Mouse (Mus musculus) limb, embryonic 15.5 days (tissue): ENCODE measurements around the gene Gm11213. TPM values are rescaled to one million over a fixed set of nuclear protein-coding genes. Genes with fewer than 3 reads are reported as not detected.

Source experiments
- ATAC-seq: fragments of 200-750 bp; cut with Nextera tagmentation; 2 replicates; pipeline ENCODE4 v1.8.0; 2017; ENCODE audit warnings: low read depth, moderate TSS enrichment; ENCODE audit not compliant: insufficient number of reproducible peaks, low FRiP score, low TSS enrichment
- H3K27ac ChIP-seq: fragments of 300-500 bp; sonication (generic); 2 replicates; pipeline ENCODE4 v1.5.1; 2015; ENCODE audit warnings: moderate library complexity, mild to moderate bottlenecking, inconsistent platforms
- H3K27me3 ChIP-seq: fragments of 300-500 bp; sonication (generic); 2 replicates; pipeline ENCODE4 v1.6.1; 2015; ENCODE audit warnings: inconsistent platforms
- H3K36me3 ChIP-seq: fragments of 300-500 bp; sonication (generic); 2 replicates; pipeline ENCODE4 v1.6.1; 2015; ENCODE audit warnings: inconsistent platforms
- H3K4me1 ChIP-seq: fragments of 300-500 bp; sonication (generic); 2 replicates; pipeline ENCODE4 v1.6.1; 2015; ENCODE audit warnings: inconsistent platforms
- H3K4me2 ChIP-seq: fragments of 300-500 bp; sonication (generic); 2 replicates; pipeline ENCODE4 v1.6.1; 2015; ENCODE audit warnings: mild to moderate bottlenecking, inconsistent platforms
- H3K4me3 ChIP-seq: fragments of 300-500 bp; sonication (generic); 2 replicates; pipeline ENCODE4 v1.5.1; 2015; ENCODE audit warnings: mild to moderate bottlenecking, inconsistent platforms
- H3K9ac ChIP-seq: fragments of 300-500 bp; sonication (generic); 2 replicates; pipeline ENCODE4 v1.6.1; 2015; ENCODE audit warnings: inconsistent platforms
- H3K9me3 ChIP-seq: fragments of 300-500 bp; sonication (generic); 2 replicates; pipeline ENCODE4 v1.6.1; 2016; ENCODE audit warnings: inconsistent platforms
- WGBS: fragments of 180-500 bp; shearing (Covaris S2); methylation state at CpG from one replicate; pipeline ENCODE4 v1.1.7; 2015; 5-methylcytosine and 5-hydroxymethylcytosine counted together
- polyA plus RNA-seq: library from polyadenylated mRNA; unstranded; fragments of >200 nt; fragmentation: Nextera tagmentation; extraction: Ambion mirVana; gene quantifications from 2 replicates; pipeline ENCODE4 v1.2.1, GENCODE M21; 2015

The Gm11213 gene
- not detected in 2 replicates for polyA plus RNA-seq

- Histone ChIP-seq H3K27me3 (no peaks in the 10 kb centered on the region), H3K9me3 (no peaks in the 10 kb centered on the region), H3K4me1 (no peaks in the 10 kb centered on the region), H3K4me2 (no peak within 1 kb of the TSS), H3K4me3 (no peak within 1 kb of the TSS), H3K36me3 (no peaks in the 10 kb centered on the region), H3K9ac (no peak within 1 kb of the TSS), H3K27ac (no peak within 1 kb of the TSS)
- no peak for ATAC-seq
- WGBS: 82% methylated on average over 3 of the region's 3 CpGs
Observed at GRCm38 (mm10) chr4:63604945-63605344, at the start of gene Gm11213. Gene Gm11213, minus strand, starts transcription at chr4:63605261.

- Histone ChIP-seq H3K4me1 (no peaks in the 10 kb centered on the region), H3K27me3 (no peaks in the 10 kb centered on the region), H3K9me3 (no peaks in the 10 kb centered on the region), H3K4me2 (no peak overlapping the region), H3K4me3 (no peak overlapping the region), H3K9ac (no peak overlapping the region), H3K27ac (no peak overlapping the region), H3K36me3 (no peaks in the 10 kb centered on the region)
- WGBS: 65% methylated on average over 1 of the region's 1 CpGs
- no peak for ATAC-seq
Observed at GRCm38 (mm10) chr4:63654381-63654780, 49.3 kb upstream of the Gm11213 start.

GRCm38 (mm10) chr4:63643956-63644726 is 39.1 kb upstream of the Gm11213 start:
- Histone ChIP-seq H3K9me3 (no peaks in the 10 kb centered on the region), H3K27ac (no peak overlapping the region)
- ATAC-seq: no peak

GRCm38 (mm10) chr4:63639842-63640241 is 34.8 kb upstream of the Gm11213 start:
- no peak for ATAC-seq
- H3K4me1 ChIP-seq: no peaks in the 10 kb centered on the region
- H3K4me2 ChIP-seq: no peak overlapping the region
- 75% methylated on average over 2 of the region's 2 CpGs for WGBS
- no peak overlapping the region for H3K9ac ChIP-seq
- H3K36me3 ChIP-seq: no peaks in the 10 kb centered on the region
- no peak overlapping the region for H3K4me3 ChIP-seq
- H3K27ac ChIP-seq: no peak overlapping the region
- H3K9me3 ChIP-seq: no peaks in the 10 kb centered on the region
- no peaks in the 10 kb centered on the region for H3K27me3 ChIP-seq

More at GRCm38 (mm10) chr4:63643956-63644726, 39.1 kb upstream of the Gm11213 start:
- Histone ChIP-seq H3K4me2 (no peak overlapping the region), H3K4me1 (no peaks in the 10 kb centered on the region), H3K27me3 (no peaks in the 10 kb centered on the region), H3K36me3 (no peaks in the 10 kb centered on the region), H3K4me3 (no peak overlapping the region), H3K9ac (no peak overlapping the region)

- H3K27ac ChIP-seq: no peak overlapping the region
- no peak overlapping the region for H3K4me2 ChIP-seq
- no peaks in the 10 kb centered on the region for H3K9me3 ChIP-seq
- ATAC-seq: no peak
- H3K9ac ChIP-seq: no peak overlapping the region
- H3K36me3 ChIP-seq: no peaks in the 10 kb centered on the region
- H3K4me3 ChIP-seq: no peak overlapping the region
- no peaks in the 10 kb centered on the region for H3K4me1 ChIP-seq
- no peaks in the 10 kb centered on the region for H3K27me3 ChIP-seq
- WGBS: 21% methylated on average over 1 of the region's 1 CpGs
Observed at GRCm38 (mm10) chr4:63638603-63639002, 33.5 kb upstream of the Gm11213 start.

GRCm38 (mm10) chr4:63633181-63633580 is 28.1 kb upstream of the Gm11213 start:
- no peak overlapping the region for H3K4me2 ChIP-seq
- WGBS: 77% methylated on average over 2 of the region's 2 CpGs
- no peak overlapping the region for H3K9ac ChIP-seq
- H3K27ac ChIP-seq: no peak overlapping the region
- H3K36me3 ChIP-seq: no peaks in the 10 kb centered on the region
- no peaks in the 10 kb centered on the region for H3K4me1 ChIP-seq
- no peak for ATAC-seq
- H3K27me3 ChIP-seq: no peaks in the 10 kb centered on the region
- H3K9me3 ChIP-seq: no peaks in the 10 kb centered on the region
- H3K4me3 ChIP-seq: no peak overlapping the region

- Histone ChIP-seq H3K36me3 (no peaks in the 10 kb centered on the region), H3K4me1 (no peaks in the 10 kb centered on the region), H3K9ac (no peak overlapping the region), H3K4me2 (no peak overlapping the region), H3K27me3 (no peaks in the 10 kb centered on the region), H3K4me3 (no peak overlapping the region), H3K27ac (no peak overlapping the region), H3K9me3 (no peaks in the 10 kb centered on the region)
- ATAC-seq: no peak
- WGBS: 64% methylated on average over 8 of the region's 8 CpGs
Observed at GRCm38 (mm10) chr4:63627111-63627510, 22.1 kb upstream of the Gm11213 start.

- Histone ChIP-seq H3K4me1 (no peaks in the 10 kb centered on the region), H3K9me3 (no peaks in the 10 kb centered on the region), H3K27ac (no peak overlapping the region), H3K36me3 (no peaks in the 10 kb centered on the region), H3K4me3 (no peak overlapping the region), H3K27me3 (no peaks in the 10 kb centered on the region), H3K4me2 (no peak overlapping the region), H3K9ac (no peak overlapping the region)
- no peak for ATAC-seq
- WGBS: 24% methylated on average over 3 of the region's 3 CpGs
Observed at GRCm38 (mm10) chr4:63625563-63626080, 20.6 kb upstream of the Gm11213 start.

GRCm38 (mm10) chr4:63622378-63622835 is 17.3 kb upstream of the Gm11213 start, which contains the start of gene Tex48:
Gene Tex48, minus strand, starts transcription at chr4:63622428.
- Histone ChIP-seq H3K27ac (no peak within 1 kb of the TSS), H3K4me2 (no peak within 1 kb of the TSS), H3K36me3 (no peaks in the 10 kb centered on the region), H3K4me1 (no peaks in the 10 kb centered on the region), H3K9me3 (no peaks in the 10 kb centered on the region), H3K27me3 (no peaks in the 10 kb centered on the region), H3K9ac (no peak within 1 kb of the TSS), H3K4me3 (no peak within 1 kb of the TSS)
- WGBS: 53% methylated on average over 5 of the region's 5 CpGs
- ATAC-seq: no peak

- Histone ChIP-seq H3K36me3 (no peaks in the 10 kb centered on the region), H3K9ac (no peak overlapping the region), H3K27ac (no peak overlapping the region), H3K9me3 (no peaks in the 10 kb centered on the region), H3K4me2 (no peak overlapping the region), H3K27me3 (no peaks in the 10 kb centered on the region), H3K4me1 (no peaks in the 10 kb centered on the region), H3K4me3 (no peak overlapping the region)
- 78% methylated on average over 2 of the region's 2 CpGs for WGBS
- no peak for ATAC-seq
Observed at GRCm38 (mm10) chr4:63621861-63622260, 16.8 kb upstream of the Gm11213 start.

GRCm38 (mm10) chr4:63608391-63608790 is 3.3 kb upstream of the Gm11213 start:
- ATAC-seq: no peak
- WGBS: 78% methylated on average over 7 of the region's 7 CpGs
- H3K4me2 ChIP-seq: no peak overlapping the region
- no peak overlapping the region for H3K4me3 ChIP-seq
- no peaks in the 10 kb centered on the region for H3K36me3 ChIP-seq
- no peak overlapping the region for H3K27ac ChIP-seq
- H3K4me1 ChIP-seq: no peaks in the 10 kb centered on the region
- no peaks in the 10 kb centered on the region for H3K9me3 ChIP-seq
- H3K9ac ChIP-seq: no peak overlapping the region
- no peaks in the 10 kb centered on the region for H3K27me3 ChIP-seq

- no peak overlapping the region for H3K9ac ChIP-seq
- no peaks in the 10 kb centered on the region for H3K4me1 ChIP-seq
- no peak overlapping the region for H3K4me2 ChIP-seq
Observed at GRCm38 (mm10) chr4:63605968-63606367, 907 bp upstream of the Gm11213 start.

More at GRCm38 (mm10) chr4:63605968-63606367, 907 bp upstream of the Gm11213 start:
- Histone ChIP-seq H3K9me3 (no peaks in the 10 kb centered on the region), H3K4me3 (no peak overlapping the region), H3K27me3 (no peaks in the 10 kb centered on the region), H3K27ac (no peak overlapping the region), H3K36me3 (no peaks in the 10 kb centered on the region)
- WGBS: 78% methylated on average over 1 of the region's 1 CpGs
- no peak for ATAC-seq
